Mouse (Mus musculus): ENCODE results near the gene Adgrv1.

DNA sequence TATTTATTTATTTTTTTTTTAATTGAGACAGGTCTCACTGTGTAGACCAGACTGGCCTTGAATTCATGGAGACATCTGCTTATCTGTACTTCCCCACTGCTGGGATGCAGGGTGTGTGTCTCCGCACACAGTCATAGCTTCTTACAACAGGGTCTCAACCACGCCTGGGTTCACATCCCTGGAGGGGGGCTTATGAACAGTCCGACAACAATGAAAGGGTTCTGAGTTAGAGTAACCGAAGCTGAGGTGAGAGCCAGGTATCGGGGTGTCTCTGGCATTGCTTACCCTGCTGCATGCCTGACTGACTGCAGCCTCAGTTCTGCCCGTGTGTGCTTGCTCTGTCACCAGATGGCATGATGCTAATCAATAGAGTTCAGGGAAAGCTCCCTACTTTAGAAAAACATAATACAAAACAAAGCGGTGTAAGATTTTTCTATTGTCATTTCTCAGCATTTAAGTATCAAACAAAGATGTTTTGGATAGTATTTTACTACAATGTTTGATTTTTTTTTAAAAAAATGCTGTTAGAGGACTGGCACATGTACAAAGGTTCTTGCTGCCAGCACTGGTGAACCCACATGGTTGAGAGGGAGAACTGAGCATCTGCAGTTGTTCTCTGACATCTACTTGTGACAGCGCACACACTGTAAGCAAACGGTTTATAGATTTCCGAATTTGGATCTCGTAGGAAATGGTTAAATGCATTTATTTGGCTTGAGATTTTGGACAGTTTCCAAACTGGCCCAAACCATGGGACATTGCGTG is 30.8 kb upstream of the Adgrv1 start:
- TF ChIP-seq CTCF (IDR thresholded peaks at IDR 0.05; ENCODE audit: borderline replicate concordance, insufficient read depth, low read length): no peak
- no peak for TF ChIP-seq POLR2A (IDR thresholded peaks at IDR 0.05; ENCODE audit: low read depth, low read length)

Measured in embryonic fibroblast, embryonic 13.5 days (primary cell).